Mouse (Mus musculus): ENCODE data around the gene Rpl10a. TPM values are rescaled to one million over a fixed set of nuclear protein-coding genes. Genes with fewer than 3 reads are reported as not detected.
"Not testable (repeated sequence)": the region's sequence is repeated elsewhere in the genome, so short reads cannot be mapped to it uniquely, and the experiment has no call there.

Gene Rpl10a
- total and polyA plus RNA-seq, 2 experiments from 2014 or later: 366 to 1,161 TPM

- Histone ChIP-seq H3K4me2 (ENCODE audit: low read depth) (peak overlapping the region; percentile 90), H3K4me1 (ENCODE audit: insufficient read depth) (no peaks in the 10 kb centered on the region), H3K9me3 (ENCODE audit: low read length) (no peaks in the 10 kb centered on the region), H3K36me3 (ENCODE audit: insufficient read depth) (no peaks in the 10 kb centered on the region), H3K4me3 (ENCODE audit: low read depth, low read length) (peak overlapping the region; percentile 54), H3K27ac (ENCODE audit: low read depth, low read length) (no peak overlapping the region), H3K27me3 (ENCODE audit: insufficient read depth, low read length) (peaks cover 7% of the 10 kb centered on the region; the same call in 1 of the 2 replicates), H3K9ac (peak overlapping the region; percentile 55)
- TF ChIP-seq CTCF (IDR thresholded peaks at IDR 0.05; ENCODE audit: low read depth): no peak
- DNase-seq (no peak), ATAC-seq (no peak)
- 14% methylated on average over 12 of the region's 13 CpGs for WGBS
These were observed 21.1 kb downstream of the Rpl10a start for GRCm38 (mm10) chr17:28349264-28349880.

GRCm38 (mm10) chr17:28349901-28350465 is 21.7 kb downstream of the Rpl10a start:
- peak overlapping the region; percentile 54 for H3K4me3 ChIP-seq (ENCODE audit: low read depth, low read length)
- ATAC-seq: peak; percentile 50
- no peaks in the 10 kb centered on the region for H3K4me1 ChIP-seq (ENCODE audit: insufficient read depth)
- H3K27ac ChIP-seq (ENCODE audit: low read depth, low read length): peak overlapping the region; percentile 45; the same call in 1 of the 2 replicates
- peak; percentile 41 for DNase-seq
- TF ChIP-seq CTCF (IDR thresholded peaks at IDR 0.05; ENCODE audit: low read depth): no peak
- peak overlapping the region; percentile 55 for H3K9ac ChIP-seq
- H3K27me3 ChIP-seq (ENCODE audit: insufficient read depth, low read length): peaks cover 7% of the 10 kb centered on the region; the same call in 1 of the 2 replicates
- no peaks in the 10 kb centered on the region for H3K9me3 ChIP-seq (ENCODE audit: low read length)
- H3K4me2 ChIP-seq (ENCODE audit: low read depth): peak overlapping the region; percentile 90
- H3K36me3 ChIP-seq (ENCODE audit: insufficient read depth): no peaks in the 10 kb centered on the region
- 3% methylated on average over 37 of the region's 54 CpGs for WGBS

DNA sequence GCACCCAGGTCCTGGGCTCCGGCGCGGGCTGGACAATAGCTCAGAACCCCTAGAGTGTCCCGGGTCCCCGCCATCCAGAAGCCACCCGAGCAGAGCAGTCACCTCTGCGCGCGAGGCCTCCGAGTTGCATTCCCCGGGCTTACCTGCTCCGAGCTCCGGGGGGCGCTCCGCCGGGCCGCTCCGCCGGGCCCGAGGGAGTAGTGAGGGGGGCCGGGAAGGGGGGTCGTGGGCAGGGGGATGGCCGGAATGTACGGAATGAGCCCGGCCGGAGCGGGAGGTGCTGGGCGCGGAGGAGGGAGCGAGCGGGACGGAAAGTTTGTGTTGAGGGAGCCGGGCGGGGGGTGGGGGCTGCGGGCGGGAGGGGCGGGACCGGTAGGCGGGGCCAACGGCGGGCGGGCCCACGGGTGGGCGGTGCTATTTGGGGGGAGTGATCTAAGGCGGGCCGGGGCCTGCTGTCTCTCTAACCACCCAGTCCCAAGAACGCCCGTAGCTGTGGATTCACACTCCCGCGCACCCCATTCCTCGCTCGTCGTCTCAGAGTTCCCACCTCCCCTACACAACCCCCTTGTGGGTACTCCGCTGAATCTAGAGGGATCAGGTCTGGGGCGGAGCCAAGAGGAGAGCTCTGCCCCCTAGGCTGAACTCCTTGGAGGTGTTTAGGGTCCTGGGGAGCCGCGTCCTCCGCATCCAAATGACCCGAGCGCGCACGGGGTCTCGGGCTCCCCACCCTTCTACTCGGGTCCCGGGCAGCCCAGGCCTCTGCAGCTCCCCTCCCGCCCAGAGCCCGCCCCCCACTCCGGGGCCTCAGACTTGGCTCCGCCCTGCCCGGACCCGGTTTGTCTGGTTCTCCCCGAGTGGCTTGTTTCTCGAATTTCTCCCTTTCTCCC is 22.4 kb downstream of the Rpl10a start, which contains the start of gene Tead3:
TSS of gene Tead3 (minus strand) at position 352 of the 887 bp plus-strand sequence.
- peak; percentile 75 for DNase-seq
- WGBS: 2% methylated on average over 63 of the region's 73 CpGs
- Histone ChIP-seq H3K9me3 (ENCODE audit: low read length) (no peaks in the 10 kb centered on the region), H3K4me3 (ENCODE audit: low read depth, low read length) (peak within 1 kb of the TSS; percentile 54), H3K27me3 (ENCODE audit: insufficient read depth, low read length) (peaks cover 7% of the 10 kb centered on the region; the same call in 1 of the 2 replicates), H3K4me2 (ENCODE audit: low read depth) (peak within 1 kb of the TSS; percentile 90), H3K4me1 (ENCODE audit: insufficient read depth) (no peaks in the 10 kb centered on the region), H3K9ac (peak within 1 kb of the TSS; percentile 60), H3K27ac (ENCODE audit: low read depth, low read length) (peak within 1 kb of the TSS; percentile 45; the same call in 1 of the 2 replicates), H3K36me3 (ENCODE audit: insufficient read depth) (no peaks in the 10 kb centered on the region)
- ATAC-seq: peak; percentile 84
- peak; percentile 24; the same call in 1 of the 2 replicates for TF ChIP-seq CTCF (IDR thresholded peaks at IDR 0.05; ENCODE audit: low read depth)

- Histone ChIP-seq H3K9ac (peak overlapping the region; percentile 60), H3K9me3 (ENCODE audit: low read length) (no peaks in the 10 kb centered on the region), H3K4me1 (ENCODE audit: insufficient read depth) (no peaks in the 10 kb centered on the region), H3K4me2 (ENCODE audit: low read depth) (peak overlapping the region; percentile 90), H3K36me3 (ENCODE audit: insufficient read depth) (no peaks in the 10 kb centered on the region), H3K27ac (ENCODE audit: low read depth, low read length) (no peak overlapping the region), H3K27me3 (ENCODE audit: insufficient read depth, low read length) (peaks cover 7% of the 10 kb centered on the region; the same call in 1 of the 2 replicates), H3K4me3 (ENCODE audit: low read depth, low read length) (peak overlapping the region; percentile 54)
- TF ChIP-seq CTCF (IDR thresholded peaks at IDR 0.05; ENCODE audit: low read depth): no peak
- ATAC-seq (no peak), DNase-seq (no peak)
- under 1% methylated on average over 29 of the region's 29 CpGs for WGBS
These were observed 23.2 kb downstream of the Rpl10a start for GRCm38 (mm10) chr17:28351353-28351890.

DNA sequence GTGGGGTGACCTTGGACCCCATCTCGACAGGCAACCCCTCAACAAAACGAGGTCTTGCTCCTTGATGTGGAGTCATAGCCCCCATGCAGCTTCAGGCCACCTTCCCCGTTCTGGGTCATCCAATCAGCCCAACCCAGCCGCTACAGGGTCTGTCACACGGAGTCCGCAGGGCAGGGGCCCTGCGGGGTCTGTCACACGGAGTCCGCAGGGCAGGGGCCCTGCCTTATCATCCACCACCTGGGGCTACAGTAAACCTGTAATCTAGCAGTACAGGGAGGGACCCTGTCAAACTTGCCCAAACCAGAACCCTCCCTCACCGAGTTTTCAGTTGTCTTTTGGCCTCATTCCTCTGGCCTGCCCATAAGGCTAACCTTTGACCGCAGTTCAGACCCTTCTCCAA is 23.7 kb downstream of the Rpl10a start:
- H3K27me3 ChIP-seq (ENCODE audit: insufficient read depth, low read length): peaks cover 7% of the 10 kb centered on the region; the same call in 1 of the 2 replicates
- H3K27ac ChIP-seq (ENCODE audit: low read depth, low read length): no peak overlapping the region
- no peak for DNase-seq
- H3K9ac ChIP-seq: no peak overlapping the region
- no peaks in the 10 kb centered on the region for H3K36me3 ChIP-seq (ENCODE audit: insufficient read depth)
- no peaks in the 10 kb centered on the region for H3K4me1 ChIP-seq (ENCODE audit: insufficient read depth)
- no peak overlapping the region for H3K4me3 ChIP-seq (ENCODE audit: low read depth, low read length)
- ATAC-seq: no peak
- TF ChIP-seq CTCF (IDR thresholded peaks at IDR 0.05; ENCODE audit: low read depth): no peak
- 27% methylated on average over 11 of the region's 11 CpGs for WGBS
- no peak overlapping the region for H3K4me2 ChIP-seq (ENCODE audit: low read depth)
- no peaks in the 10 kb centered on the region for H3K9me3 ChIP-seq (ENCODE audit: low read length)

- WGBS: 87% methylated on average over 12 of the region's 12 CpGs
These were observed 27.6 kb downstream of the Rpl10a start for GRCm38 (mm10) chr17:28355871-28356270.

GRCm38 (mm10) chr17:28358576-28359261 is 30.4 kb downstream of the Rpl10a start:
- ATAC-seq; H3K36me3 ChIP-seq (ENCODE audit: insufficient read depth); H3K9ac ChIP-seq; DNase-seq; H3K4me1 ChIP-seq (ENCODE audit: insufficient read depth); H3K27ac ChIP-seq (ENCODE audit: low read depth, low read length); H3K4me2 ChIP-seq (ENCODE audit: low read depth); H3K4me3 ChIP-seq (ENCODE audit: low read depth, low read length); H3K9me3 ChIP-seq (ENCODE audit: low read length): not testable (repeated sequence)
- WGBS: 19% methylated on average over 22 of the region's 24 CpGs
- peaks cover 21% of the 10 kb centered on the region for H3K27me3 ChIP-seq (ENCODE audit: insufficient read depth, low read length)

More at GRCm38 (mm10) chr17:28355871-28356270, 27.6 kb downstream of the Rpl10a start:
- H3K27me3 ChIP-seq (ENCODE audit: insufficient read depth, low read length): peaks cover 11% of the 10 kb centered on the region
- no peaks in the 10 kb centered on the region for H3K9me3 ChIP-seq (ENCODE audit: low read length)
- no peak for TF ChIP-seq CTCF (IDR thresholded peaks at IDR 0.05; ENCODE audit: low read depth)
- H3K4me2 ChIP-seq (ENCODE audit: low read depth): no peak overlapping the region
- no peak for ATAC-seq
- no peaks in the 10 kb centered on the region for H3K36me3 ChIP-seq (ENCODE audit: insufficient read depth)
- H3K27ac ChIP-seq (ENCODE audit: low read depth, low read length): no peak overlapping the region
- no peaks in the 10 kb centered on the region for H3K4me1 ChIP-seq (ENCODE audit: insufficient read depth)
- H3K4me3 ChIP-seq (ENCODE audit: low read depth, low read length): no peak overlapping the region
- H3K9ac ChIP-seq: no peak overlapping the region
- no peak for DNase-seq
